Mouse (Mus musculus): ENCODE measurements around the gene Olfr1228. TPM values are rescaled to one million over a fixed set of nuclear protein-coding genes. Genes with fewer than 3 reads are reported as not detected.

Gene Olfr1228
- not detected in 2 replicates for polyA plus RNA-seq (2012; ENCODE audit: insufficient read depth, insufficient read length, missing spikeins)

- no peak within 1 kb of the TSS for H3K27ac ChIP-seq (replicated peaks; ENCODE audit: low read depth, low read length)
- H3K4me3 ChIP-seq (ENCODE audit: insufficient read depth, low read depth, low read length): no peak within 1 kb of the TSS
- no peaks in the 10 kb centered on the region for H3K4me1 ChIP-seq (ENCODE audit: control insufficient read depth, insufficient read depth, insufficient read length, low read length)
These were observed at the start of gene Olfr1228 for GRCm38 (mm10) chr2:89253962-89254361. Olfr1228 (minus strand) TSS chr2:89254062.

GRCm38 (mm10) chr2:89297168-89297567 is 43.3 kb upstream of the Olfr1228 start, which contains the start of gene Olfr1230:
Olfr1230 (minus strand) TSS chr2:89297268.
- Histone ChIP-seq H3K27ac (replicated peaks; ENCODE audit: low read depth, low read length) (no peak within 1 kb of the TSS), H3K4me3 (ENCODE audit: insufficient read depth, low read depth, low read length) (no peak within 1 kb of the TSS)

GRCm38 (mm10) chr2:89287914-89288313 is 34.1 kb upstream of the Olfr1228 start, which contains the start of gene Olfr1229:
Olfr1229 (minus strand) TSS chr2:89288014.
- no peak within 1 kb of the TSS for H3K4me3 ChIP-seq (ENCODE audit: insufficient read depth, low read depth, low read length)
- no peak within 1 kb of the TSS for H3K27ac ChIP-seq (replicated peaks; ENCODE audit: low read depth, low read length)
- no peaks in the 10 kb centered on the region for H3K4me1 ChIP-seq (ENCODE audit: control insufficient read depth, insufficient read depth, insufficient read length, low read length)

More at GRCm38 (mm10) chr2:89297168-89297567, 43.3 kb upstream of the Olfr1228 start, which contains the start of gene Olfr1230:
- no peaks in the 10 kb centered on the region for H3K4me1 ChIP-seq (ENCODE audit: control insufficient read depth, insufficient read depth, insufficient read length, low read length)

GRCm38 (mm10) chr2:89199948-89200347 is 53.9 kb downstream of the Olfr1228 start, which contains the start of gene Olfr1226:
Olfr1226 (minus strand) TSS chr2:89200048.
- Histone ChIP-seq H3K4me3 (ENCODE audit: insufficient read depth, low read depth, low read length) (no peak within 1 kb of the TSS), H3K4me1 (ENCODE audit: control insufficient read depth, insufficient read depth, insufficient read length, low read length) (no peaks in the 10 kb centered on the region), H3K27ac (replicated peaks; ENCODE audit: low read depth, low read length) (no peak within 1 kb of the TSS)

Other genes starting within 250 kb of the Olfr1228 start
- gene Olfr1215, start 247.1 kb downstream of the Olfr1228 start, polyA plus RNA-seq (2012; ENCODE audit: insufficient read depth, insufficient read length, missing spikeins): not detected in 2 replicates
- not detected in 2 replicates for gene Olfr1216, start 235.7 kb downstream of the Olfr1228 start, polyA plus RNA-seq (2012; ENCODE audit: insufficient read depth, insufficient read length, missing spikeins)
- not detected in 2 replicates for gene Olfr1217, start 222.0 kb downstream of the Olfr1228 start, polyA plus RNA-seq (2012; ENCODE audit: insufficient read depth, insufficient read length, missing spikeins)
- gene Olfr1218, start 192.9 kb downstream of the Olfr1228 start, polyA plus RNA-seq (2012; ENCODE audit: insufficient read depth, insufficient read length, missing spikeins): not detected in 2 replicates
- not detected in 2 replicates for gene Olfr1219, start 170.5 kb downstream of the Olfr1228 start, polyA plus RNA-seq (2012; ENCODE audit: insufficient read depth, insufficient read length, missing spikeins)
- not detected in 2 replicates for gene Olfr1220, start 147.2 kb downstream of the Olfr1228 start, polyA plus RNA-seq (2012; ENCODE audit: insufficient read depth, insufficient read length, missing spikeins)
- not detected in 2 replicates for gene Olfr1221, start 136.8 kb downstream of the Olfr1228 start, polyA plus RNA-seq (2012; ENCODE audit: insufficient read depth, insufficient read length, missing spikeins)
- not detected in 2 replicates for gene Olfr1222, start 121.0 kb downstream of the Olfr1228 start, polyA plus RNA-seq (2012; ENCODE audit: insufficient read depth, insufficient read length, missing spikeins)
- not detected in 2 replicates for gene Olfr1223, start 102.5 kb downstream of the Olfr1228 start, polyA plus RNA-seq (2012; ENCODE audit: insufficient read depth, insufficient read length, missing spikeins)
- gene Olfr1224-ps1, start 90.0 kb downstream of the Olfr1228 start, polyA plus RNA-seq (2012; ENCODE audit: insufficient read depth, insufficient read length, missing spikeins): not detected in 2 replicates
- gene Olfr1225, start 79.4 kb downstream of the Olfr1228 start, polyA plus RNA-seq (2012; ENCODE audit: insufficient read depth, insufficient read length, missing spikeins): not detected in 2 replicates
- not detected in 2 replicates for gene Olfr1226, start 54.0 kb downstream of the Olfr1228 start, polyA plus RNA-seq (2012; ENCODE audit: insufficient read depth, insufficient read length, missing spikeins)
- gene Olfr1229, start 34.0 kb upstream of the Olfr1228 start, polyA plus RNA-seq (2012; ENCODE audit: insufficient read depth, insufficient read length, missing spikeins): not detected in 2 replicates
- not detected in 2 replicates for gene Olfr1230, start 43.2 kb upstream of the Olfr1228 start, polyA plus RNA-seq (2012; ENCODE audit: insufficient read depth, insufficient read length, missing spikeins)
- gene Olfr1231, start 53.0 kb upstream of the Olfr1228 start, polyA plus RNA-seq (2012; ENCODE audit: insufficient read depth, insufficient read length, missing spikeins): not detected in 2 replicates
- not detected in 2 replicates for gene Olfr1232, start 75.6 kb upstream of the Olfr1228 start, polyA plus RNA-seq (2012; ENCODE audit: insufficient read depth, insufficient read length, missing spikeins)
- gene Olfr1233, start 88.3 kb upstream of the Olfr1228 start, polyA plus RNA-seq (2012; ENCODE audit: insufficient read depth, insufficient read length, missing spikeins): not detected in 2 replicates
- not detected in 2 replicates for gene Olfr1234, start 110.8 kb upstream of the Olfr1228 start, polyA plus RNA-seq (2012; ENCODE audit: insufficient read depth, insufficient read length, missing spikeins)
- not detected in 2 replicates for gene Olfr1238, start 155.6 kb upstream of the Olfr1228 start, polyA plus RNA-seq (2012; ENCODE audit: insufficient read depth, insufficient read length, missing spikeins)
- gene Olfr1239, start 166.3 kb upstream of the Olfr1228 start, polyA plus RNA-seq (2012; ENCODE audit: insufficient read depth, insufficient read length, missing spikeins): not detected in 2 replicates
- not detected in 2 replicates for gene Olfr1240, start 188.9 kb upstream of the Olfr1228 start, polyA plus RNA-seq (2012; ENCODE audit: insufficient read depth, insufficient read length, missing spikeins)
- not detected in 2 replicates for gene Olfr1241, start 233.1 kb upstream of the Olfr1228 start, polyA plus RNA-seq (2012; ENCODE audit: insufficient read depth, insufficient read length, missing spikeins)
- gene Olfr1242, start 244.3 kb upstream of the Olfr1228 start, polyA plus RNA-seq (2012; ENCODE audit: insufficient read depth, insufficient read length, missing spikeins): not detected in 2 replicates

All from brown adipose tissue, adult 24 weeks (tissue).